Mouse (Mus musculus) testis, adult 2 months (tissue): Measurements from ENCODE around the gene Palld. TPM values are rescaled to one million over a fixed set of nuclear protein-coding genes. Genes with fewer than 3 reads are reported as not detected.

Experiments
- H3K27ac ChIP-seq: fragments of 200-500 bp; 2 replicates; pipeline ENCODE4 v1.5.1; 2012; ENCODE audit warnings: low read depth, low read length; ENCODE audit not compliant: control insufficient read depth, insufficient read depth
- H3K27me3 ChIP-seq: fragments of 200-500 bp; 2 replicates; pipeline ENCODE4 v1.6.1; 2012; ENCODE audit warnings: mild to moderate bottlenecking, low read length, moderate library complexity; ENCODE audit not compliant: control insufficient read depth, insufficient read depth
- H3K36me3 ChIP-seq: fragments of 200-500 bp; 2 replicates; pipeline ENCODE4 v1.6.1; 2012; ENCODE audit warnings: mild to moderate bottlenecking, low read length; ENCODE audit not compliant: control insufficient read depth, insufficient read depth
- H3K4me1 ChIP-seq: fragments of 200-500 bp; 2 replicates; pipeline ENCODE4 v1.6.1; 2012; ENCODE audit warnings: low read length; ENCODE audit not compliant: control insufficient read depth, insufficient read depth
- H3K4me3 ChIP-seq: fragments of 200-500 bp; 2 replicates; pipeline ENCODE4 v1.5.1; 2012; ENCODE audit warnings: low read depth, mild to moderate bottlenecking, low read length, moderate library complexity, mixed read lengths; ENCODE audit not compliant: control insufficient read depth
- CTCF ChIP-seq: fragments of 200-500 bp; IDR thresholded peaks from 2 replicates; pipeline ENCODE4 v1.5.1; 2012; ENCODE audit warnings: low read depth, mild to moderate bottlenecking, inconsistent platforms, low read length, moderate library complexity; ENCODE audit not compliant: control insufficient read depth, insufficient read depth, insufficient replicate concordance
- POLR2A ChIP-seq: fragments of 200-500 bp; IDR thresholded peaks from 2 replicates; pipeline ENCODE4 v1.6.1; 2012; ENCODE audit warnings: low read depth, mild to moderate bottlenecking, inconsistent platforms, low read length, moderate library complexity; ENCODE audit not compliant: control insufficient read depth
- polyA plus RNA-seq: library from polyadenylated mRNA; depleted of rRNA; stranded (reverse); fragments of >200 nt; gene quantifications from 2 replicates; pipeline ENCODE4 v1.2.3, GENCODE M21; 2012

The Palld gene
- polyA plus RNA-seq, 1 experiment: 7.8 TPM

- Histone ChIP-seq H3K27ac (no peak overlapping the region), H3K4me1 (no peaks in the 10 kb centered on the region; the same call in 1 of the 2 replicates), H3K36me3 (no peaks in the 10 kb centered on the region), H3K4me3 (no peak overlapping the region), H3K27me3 (no peaks in the 10 kb centered on the region)
- no peak for TF ChIP-seq CTCF
- TF ChIP-seq POLR2A: no peak
Measured at GRCm38 (mm10) chr8:61651955-61652354, 250.5 kb downstream of the Palld start.

DNA sequence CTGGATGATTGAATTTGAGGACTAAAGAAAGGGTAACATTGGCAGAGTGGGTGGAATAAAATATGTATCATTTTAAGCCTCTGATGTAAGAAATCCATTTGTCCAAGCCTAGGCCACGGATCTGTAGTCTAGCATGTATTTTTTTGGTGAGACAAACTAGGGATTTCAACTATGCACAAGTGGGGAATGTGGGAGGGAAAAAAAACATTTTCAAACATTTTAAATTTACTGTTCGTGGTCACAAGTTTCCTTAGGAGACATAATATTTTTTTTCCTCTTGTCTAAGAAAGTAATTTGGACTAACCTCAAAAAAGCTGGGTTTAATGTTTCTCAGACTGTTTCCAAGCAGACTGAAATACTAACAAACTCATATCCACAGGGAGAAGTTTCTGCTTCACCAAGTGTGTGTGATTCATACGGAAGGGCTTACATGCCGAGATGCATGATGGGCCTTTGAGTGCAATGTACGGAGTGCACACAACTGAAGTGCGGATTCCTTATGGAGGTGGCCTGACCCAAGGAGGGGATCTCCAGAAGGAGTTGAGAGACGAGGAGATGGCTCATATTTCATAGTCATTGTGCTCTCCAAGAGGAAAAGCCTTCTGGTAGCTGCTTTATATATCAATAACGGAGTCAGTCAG, 256.2 kb downstream of the Palld start:
- no peak overlapping the region for H3K27ac ChIP-seq

DNA sequence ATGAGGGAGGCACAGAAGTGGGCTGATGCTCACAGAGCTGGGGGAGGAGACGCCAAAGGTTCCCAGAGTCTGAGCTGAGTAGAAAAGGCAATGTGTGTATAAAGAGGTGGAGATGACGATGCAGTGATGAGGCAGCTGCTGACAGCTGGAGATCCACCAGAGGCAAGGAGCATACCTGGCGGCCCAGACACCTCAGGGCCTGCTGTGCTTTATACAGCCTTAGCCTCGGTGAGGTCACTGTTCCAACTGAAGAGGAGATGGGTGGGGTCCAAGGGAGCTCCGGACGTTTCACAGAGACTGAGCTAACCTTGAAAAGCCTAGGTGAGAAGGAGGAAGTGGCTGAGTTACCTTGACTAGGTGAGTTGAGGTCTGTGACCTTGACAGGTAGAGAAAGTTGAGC, 256.8 kb downstream of the Palld start:
- Histone ChIP-seq H3K4me1 (no peaks in the 10 kb centered on the region), H3K4me3 (no peak overlapping the region), H3K27me3 (no peaks in the 10 kb centered on the region), H3K36me3 (no peaks in the 10 kb centered on the region), H3K27ac (no peak overlapping the region)
- no peak for TF ChIP-seq CTCF
- no peak for TF ChIP-seq POLR2A

More for the DNA sequence above, 256.2 kb downstream of the Palld start:
- H3K36me3 ChIP-seq: no peaks in the 10 kb centered on the region
- TF ChIP-seq POLR2A (no peak), CTCF (no peak)
- H3K27me3 ChIP-seq: no peaks in the 10 kb centered on the region
- no peak overlapping the region for H3K4me3 ChIP-seq
- H3K4me1 ChIP-seq: no peaks in the 10 kb centered on the region

DNA sequence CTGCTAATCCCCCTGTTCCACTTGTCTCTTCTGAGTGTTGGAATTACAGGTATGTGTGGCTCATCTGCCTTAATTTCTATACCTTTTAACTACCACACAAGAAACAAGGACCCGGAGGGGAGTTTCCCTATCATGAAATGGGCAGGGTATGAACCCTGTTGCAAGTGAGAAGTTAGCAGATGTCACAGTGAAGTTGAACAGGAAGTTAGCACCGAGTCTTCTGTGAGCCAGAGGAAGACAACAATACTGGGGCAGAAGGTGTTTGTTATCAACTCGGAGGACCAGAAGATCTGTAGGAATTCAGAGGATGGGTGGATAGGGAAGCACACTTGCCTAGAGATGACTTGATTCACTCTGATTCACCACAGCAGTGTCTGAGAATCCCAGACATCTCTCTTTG, 259.3 kb downstream of the Palld start:
- H3K36me3 ChIP-seq: no peaks in the 10 kb centered on the region
- no peak overlapping the region for H3K4me3 ChIP-seq
- no peaks in the 10 kb centered on the region for H3K4me1 ChIP-seq
- no peaks in the 10 kb centered on the region for H3K27me3 ChIP-seq
- no peak overlapping the region for H3K27ac ChIP-seq
- TF ChIP-seq POLR2A (no peak), CTCF (no peak)

DNA sequence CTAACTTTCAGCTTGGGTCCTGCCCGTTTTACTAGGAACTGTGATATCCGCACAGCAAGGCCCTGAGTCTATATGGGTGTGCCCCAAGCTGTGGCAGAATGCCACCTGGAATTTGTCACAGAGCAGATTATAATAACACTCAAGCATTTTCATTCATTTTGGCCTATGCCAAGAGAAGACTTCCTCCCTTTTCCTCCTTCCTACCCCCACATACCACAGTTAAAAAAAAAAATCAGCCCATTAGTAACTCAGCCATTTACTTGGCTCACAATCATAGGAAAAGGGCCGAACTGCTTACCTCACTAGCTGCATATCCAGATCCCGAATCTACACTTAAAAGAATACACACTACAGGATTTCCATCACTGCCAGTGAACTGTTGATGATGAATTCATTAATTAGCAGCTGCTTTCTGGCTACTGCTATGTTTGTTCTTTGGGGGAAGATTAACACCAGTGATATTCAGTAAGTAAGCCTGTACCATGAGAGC, 260.1 kb downstream of the Palld start:
- H3K36me3 ChIP-seq: no peaks in the 10 kb centered on the region
- H3K4me1 ChIP-seq: no peaks in the 10 kb centered on the region
- no peak overlapping the region for H3K4me3 ChIP-seq
- no peaks in the 10 kb centered on the region for H3K27me3 ChIP-seq
- TF ChIP-seq CTCF: no peak
- TF ChIP-seq POLR2A: no peak
- H3K27ac ChIP-seq: no peak overlapping the region

- TF ChIP-seq CTCF (no peak), POLR2A (no peak)
- no peaks in the 10 kb centered on the region for H3K36me3 ChIP-seq
- no peak overlapping the region for H3K4me3 ChIP-seq
- H3K27ac ChIP-seq: no peak overlapping the region
- H3K27me3 ChIP-seq: no peaks in the 10 kb centered on the region
- H3K4me1 ChIP-seq: no peaks in the 10 kb centered on the region
Measured at GRCm38 (mm10) chr8:61639596-61639995, 262.9 kb downstream of the Palld start.

GRCm38 (mm10) chr8:61639008-61639407, 263.5 kb downstream of the Palld start:
- Histone ChIP-seq H3K27me3 (no peaks in the 10 kb centered on the region), H3K27ac (no peak overlapping the region)
- TF ChIP-seq POLR2A (no peak), CTCF (no peak)

More at GRCm38 (mm10) chr8:61639008-61639407, 263.5 kb downstream of the Palld start:
- Histone ChIP-seq H3K4me1 (no peaks in the 10 kb centered on the region), H3K36me3 (no peaks in the 10 kb centered on the region), H3K4me3 (no peak overlapping the region)
